Mouse (Mus musculus) stomach, embryonic 15.5 days (tissue): ENCODE data around the gene Hmgb1. TPM values are rescaled to one million over a fixed set of nuclear protein-coding genes. Genes with fewer than 3 reads are reported as not detected.

ENCODE experiments used
- ATAC-seq: fragments of 200-750 bp; cut with Nextera tagmentation; 2 replicates; pipeline ENCODE4 v1.8.0; 2017; ENCODE audit warnings: low read depth, moderate number of reproducible peaks, moderate TSS enrichment; ENCODE audit not compliant: insufficient read depth, low FRiP score
- H3K27ac ChIP-seq: fragments of 300-500 bp; sonication (generic); 2 replicates; pipeline ENCODE4 v1.5.1; 2015; ENCODE audit warnings: mild to moderate bottlenecking, inconsistent platforms
- H3K27me3 ChIP-seq: fragments of 300-500 bp; sonication (generic); replicated peaks from 2 replicates; pipeline ENCODE4 v1.6.1; 2015; ENCODE audit warnings: inconsistent platforms
- H3K36me3 ChIP-seq: fragments of 300-500 bp; sonication (generic); 2 replicates; pipeline ENCODE4 v1.6.1; 2015; ENCODE audit warnings: inconsistent platforms
- H3K4me1 ChIP-seq: fragments of 300-500 bp; sonication (generic); 2 replicates; pipeline ENCODE4 v1.6.1; 2015; ENCODE audit warnings: inconsistent platforms
- H3K4me2 ChIP-seq: fragments of 300-500 bp; sonication (generic); 2 replicates; pipeline ENCODE4 v1.6.1; 2015; ENCODE audit warnings: mild to moderate bottlenecking, inconsistent platforms
- H3K4me3 ChIP-seq: fragments of 300-500 bp; sonication (generic); replicated peaks from 2 replicates; pipeline ENCODE4 v1.5.1; 2015; ENCODE audit warnings: inconsistent platforms
- H3K9ac ChIP-seq: fragments of 300-500 bp; sonication (generic); 2 replicates; pipeline ENCODE4 v1.6.1; 2015; ENCODE audit warnings: inconsistent platforms
- H3K9me3 ChIP-seq: fragments of 300-500 bp; sonication (generic); 2 replicates; pipeline ENCODE4 v1.6.1; 2016; ENCODE audit warnings: inconsistent platforms
- WGBS: fragments of 180-500 bp; shearing (Covaris S2); methylation state at CpG from one replicate; pipeline ENCODE4 v1.1.7; 2015; 5-methylcytosine and 5-hydroxymethylcytosine counted together
- polyA plus RNA-seq: library from polyadenylated mRNA; unstranded; fragments of >200 nt; fragmentation: Nextera tagmentation; extraction: Ambion mirVana; gene quantifications from 2 replicates; pipeline ENCODE4 v1.2.1, GENCODE M21; 2015

Hmgb1 gene
- polyA plus RNA-seq, 1 experiment from 2014 or later, result 1,237 TPM

DNA sequence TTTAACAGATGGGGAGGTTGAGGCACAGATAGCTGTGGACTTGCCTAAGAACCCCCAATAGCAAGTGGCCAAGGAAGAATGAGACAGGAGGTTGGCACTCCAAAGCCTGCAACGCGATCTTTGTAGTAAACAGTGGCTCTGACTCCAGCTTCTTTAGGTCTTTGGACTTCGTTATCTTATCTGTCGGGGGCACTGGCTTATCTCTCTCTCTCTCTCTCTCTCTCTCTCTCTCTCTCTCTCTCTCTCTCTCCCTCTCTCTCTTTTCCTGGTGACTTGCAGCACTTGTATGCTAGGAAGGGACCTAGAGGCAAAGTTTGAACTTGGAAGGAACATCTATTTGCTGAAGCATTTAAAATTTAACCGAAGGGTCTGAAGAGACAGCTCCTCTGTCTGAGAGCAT, 155.9 kb downstream of the Hmgb1 start:
- no peaks in the 10 kb centered on the region for H3K9me3 ChIP-seq

GRCm38 (mm10) chr5:149027389-149027788, 156.9 kb downstream of the Hmgb1 start:
- no peaks in the 10 kb centered on the region for H3K9me3 ChIP-seq
- H3K27ac ChIP-seq, result no peak overlapping the region
- WGBS, result 76% methylated on average over 8 of the region's 8 CpGs
- no peak for ATAC-seq
- H3K9ac ChIP-seq, result no peak overlapping the region
- H3K36me3 ChIP-seq, result no peaks in the 10 kb centered on the region
- H3K4me3 ChIP-seq, result no peak overlapping the region
- H3K4me1 ChIP-seq, result peaks cover 18% of the 10 kb centered on the region
- H3K27me3 ChIP-seq, result no peaks in the 10 kb centered on the region
- no peak overlapping the region for H3K4me2 ChIP-seq

More for the DNA sequence above, 155.9 kb downstream of the Hmgb1 start:
- H3K27me3 ChIP-seq, result no peaks in the 10 kb centered on the region
- no peak overlapping the region for H3K4me2 ChIP-seq
- H3K36me3 ChIP-seq, result no peaks in the 10 kb centered on the region
- no peak overlapping the region for H3K4me3 ChIP-seq
- H3K4me1 ChIP-seq, result peaks cover 18% of the 10 kb centered on the region
- no peak overlapping the region for H3K9ac ChIP-seq
- H3K27ac ChIP-seq, result no peak overlapping the region
- no peak for ATAC-seq
- WGBS, result 40% methylated on average over 5 of the region's 5 CpGs

- Histone ChIP-seq H3K36me3 (no peaks in the 10 kb centered on the region), H3K4me3 (no peak overlapping the region), H3K4me2 (no peak overlapping the region), H3K9me3 (no peaks in the 10 kb centered on the region), H3K27me3 (no peaks in the 10 kb centered on the region), H3K4me1 (0 out of 2 replicates have a peak, but pooled peaks cover 3% of the 10 kb centered on the region), H3K27ac (no peak overlapping the region), H3K9ac (no peak overlapping the region)
- 40% methylated on average over 7 of the region's 7 CpGs for WGBS
- ATAC-seq, result no peak
Measured at GRCm38 (mm10) chr5:149021120-149021519, 163.2 kb downstream of the Hmgb1 start.

GRCm38 (mm10) chr5:149020681-149021062, 163.6 kb downstream of the Hmgb1 start:
- H3K9ac ChIP-seq, result no peak overlapping the region
- no peak for ATAC-seq
- no peaks in the 10 kb centered on the region for H3K9me3 ChIP-seq
- peak overlapping the region; percentile 22; the same call in 1 of the 2 replicates for H3K4me2 ChIP-seq
- 0 out of 2 replicates have a peak, but pooled peaks cover 3% of the 10 kb centered on the region for H3K4me1 ChIP-seq
- WGBS, result 65% methylated on average over 16 of the region's 16 CpGs
- H3K27ac ChIP-seq, result no peak overlapping the region
- H3K4me3 ChIP-seq, result no peak overlapping the region
- no peaks in the 10 kb centered on the region for H3K27me3 ChIP-seq
- no peaks in the 10 kb centered on the region for H3K36me3 ChIP-seq

- H3K9ac ChIP-seq, result no peak overlapping the region
- H3K4me1 ChIP-seq, result 0 out of 2 replicates have a peak, but pooled peaks cover 3% of the 10 kb centered on the region
- WGBS, result 41% methylated on average over 18 of the region's 18 CpGs
- peak overlapping the region; percentile 22; the same call in 1 of the 2 replicates for H3K4me2 ChIP-seq
- no peaks in the 10 kb centered on the region for H3K36me3 ChIP-seq
- H3K27ac ChIP-seq, result no peak overlapping the region
- no peaks in the 10 kb centered on the region for H3K27me3 ChIP-seq
- H3K9me3 ChIP-seq, result no peaks in the 10 kb centered on the region
- no peak for ATAC-seq
- H3K4me3 ChIP-seq, result no peak overlapping the region
Measured at GRCm38 (mm10) chr5:149020059-149020680, 164.1 kb downstream of the Hmgb1 start.

DNA sequence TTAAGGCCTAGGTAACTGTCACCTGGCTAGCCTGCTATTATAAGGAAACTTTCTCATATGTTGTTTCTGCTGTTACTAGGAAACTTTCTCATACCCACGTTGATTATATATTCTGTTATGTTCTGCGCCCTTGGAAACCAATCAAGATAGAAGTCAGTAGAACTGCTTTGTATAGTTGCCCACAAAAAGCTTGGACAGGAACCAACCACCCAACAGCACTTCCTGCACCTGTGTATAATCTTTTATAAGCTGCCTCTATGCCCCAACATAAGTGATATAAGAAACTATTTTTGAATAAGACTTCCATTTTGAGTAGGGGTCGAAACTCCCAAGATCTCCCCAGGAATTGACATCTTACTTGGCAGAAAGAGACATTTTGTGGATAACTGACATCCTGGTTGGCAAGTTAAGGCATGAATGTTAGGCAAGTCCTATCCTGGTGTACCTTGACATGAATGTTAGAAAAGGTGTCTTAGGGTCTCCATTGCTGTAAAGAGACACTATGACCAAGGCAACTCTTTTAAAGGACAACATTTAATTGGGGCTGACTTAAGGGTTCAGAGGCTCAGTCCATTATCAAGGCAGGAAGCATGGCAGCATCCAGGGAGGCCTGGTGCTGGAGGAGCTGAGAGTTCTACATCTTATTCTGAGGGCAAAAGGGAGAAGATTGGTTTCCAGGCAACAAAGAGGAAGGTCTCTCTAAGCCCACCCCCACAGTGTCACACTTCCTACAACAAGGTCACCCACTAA, 166.4 kb downstream of the Hmgb1 start:
- no peaks in the 10 kb centered on the region for H3K9me3 ChIP-seq
- 75% methylated on average over 3 of the region's 3 CpGs for WGBS
- H3K4me3 ChIP-seq, result no peak overlapping the region
- H3K9ac ChIP-seq, result no peak overlapping the region
- H3K4me2 ChIP-seq, result no peak overlapping the region
- no peak for ATAC-seq
- no peaks in the 10 kb centered on the region for H3K27me3 ChIP-seq
- no peaks in the 10 kb centered on the region for H3K36me3 ChIP-seq
- H3K27ac ChIP-seq, result no peak overlapping the region
- H3K4me1 ChIP-seq, result 0 out of 2 replicates have a peak, but pooled peaks cover 12% of the 10 kb centered on the region

DNA sequence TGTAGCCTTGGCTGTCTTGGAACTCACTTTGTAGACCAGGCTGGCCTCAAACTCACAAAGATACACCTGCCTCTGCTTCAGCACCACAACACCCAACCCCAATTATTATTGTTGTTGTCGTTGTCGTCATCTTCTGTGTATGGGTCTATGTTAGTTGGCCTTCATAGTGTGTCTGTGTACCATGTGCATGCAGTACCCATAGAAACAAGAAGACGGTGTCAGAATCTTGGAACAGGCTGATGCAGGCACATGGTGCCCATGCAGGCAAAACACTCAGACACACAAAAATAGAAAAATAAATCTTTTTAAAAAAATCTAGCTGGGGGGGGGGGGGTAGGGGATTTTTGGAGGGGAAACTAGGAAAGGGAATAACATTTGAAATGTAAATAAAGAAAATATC, 167.1 kb downstream of the Hmgb1 start:
- Histone ChIP-seq H3K36me3 (no peaks in the 10 kb centered on the region), H3K4me1 (0 out of 2 replicates have a peak, but pooled peaks cover 12% of the 10 kb centered on the region), H3K9ac (no peak overlapping the region), H3K27ac (no peak overlapping the region), H3K27me3 (no peaks in the 10 kb centered on the region), H3K9me3 (no peaks in the 10 kb centered on the region), H3K4me2 (no peak overlapping the region), H3K4me3 (no peak overlapping the region)
- 96% methylated on average over 3 of the region's 3 CpGs for WGBS
- ATAC-seq, result no peak

DNA sequence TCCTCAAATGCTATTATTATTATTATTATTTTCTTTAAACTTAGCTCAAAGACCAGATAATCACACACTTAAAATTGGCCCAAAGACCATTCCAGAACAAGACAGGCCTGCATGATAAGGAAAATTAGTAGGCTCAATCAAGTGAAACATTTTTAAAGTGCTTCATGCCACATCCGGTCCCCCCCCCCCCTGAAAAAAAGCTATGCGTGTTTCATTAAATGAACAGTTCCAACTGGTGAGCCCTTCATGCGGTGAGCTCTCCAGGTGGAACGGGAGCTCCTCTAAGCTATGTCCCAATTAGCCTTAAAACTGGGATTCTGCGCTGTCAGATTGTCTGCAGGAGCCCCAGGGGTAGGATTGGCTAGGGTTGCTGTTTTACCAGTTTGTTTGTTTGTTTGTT, 168.0 kb downstream of the Hmgb1 start:
- no peak overlapping the region for H3K4me3 ChIP-seq
- no peak for ATAC-seq
- peak overlapping the region; percentile 91 for H3K4me2 ChIP-seq
- H3K4me1 ChIP-seq, result 0 out of 2 replicates have a peak, but pooled peaks cover 12% of the 10 kb centered on the region
- H3K9me3 ChIP-seq, result no peaks in the 10 kb centered on the region
- H3K9ac ChIP-seq, result no peak overlapping the region
- WGBS, result 67% methylated on average over 5 of the region's 5 CpGs
- no peaks in the 10 kb centered on the region for H3K36me3 ChIP-seq
- no peaks in the 10 kb centered on the region for H3K27me3 ChIP-seq
- no peak overlapping the region for H3K27ac ChIP-seq

GRCm38 (mm10) chr5:149015335-149016201, 168.7 kb downstream of the Hmgb1 start:
- Histone ChIP-seq H3K4me1 (0 out of 2 replicates have a peak, but pooled peaks cover 12% of the 10 kb centered on the region), H3K36me3 (no peaks in the 10 kb centered on the region), H3K9me3 (no peaks in the 10 kb centered on the region), H3K27me3 (no peaks in the 10 kb centered on the region), H3K4me2 (peak overlapping the region; percentile 91), H3K27ac (peak overlapping the region; percentile 67), H3K9ac (peak overlapping the region; percentile 62), H3K4me3 (peak overlapping the region; percentile 55)
- peak; percentile 73 for ATAC-seq
- 2% methylated on average over 35 of the region's 37 CpGs for WGBS

DNA sequence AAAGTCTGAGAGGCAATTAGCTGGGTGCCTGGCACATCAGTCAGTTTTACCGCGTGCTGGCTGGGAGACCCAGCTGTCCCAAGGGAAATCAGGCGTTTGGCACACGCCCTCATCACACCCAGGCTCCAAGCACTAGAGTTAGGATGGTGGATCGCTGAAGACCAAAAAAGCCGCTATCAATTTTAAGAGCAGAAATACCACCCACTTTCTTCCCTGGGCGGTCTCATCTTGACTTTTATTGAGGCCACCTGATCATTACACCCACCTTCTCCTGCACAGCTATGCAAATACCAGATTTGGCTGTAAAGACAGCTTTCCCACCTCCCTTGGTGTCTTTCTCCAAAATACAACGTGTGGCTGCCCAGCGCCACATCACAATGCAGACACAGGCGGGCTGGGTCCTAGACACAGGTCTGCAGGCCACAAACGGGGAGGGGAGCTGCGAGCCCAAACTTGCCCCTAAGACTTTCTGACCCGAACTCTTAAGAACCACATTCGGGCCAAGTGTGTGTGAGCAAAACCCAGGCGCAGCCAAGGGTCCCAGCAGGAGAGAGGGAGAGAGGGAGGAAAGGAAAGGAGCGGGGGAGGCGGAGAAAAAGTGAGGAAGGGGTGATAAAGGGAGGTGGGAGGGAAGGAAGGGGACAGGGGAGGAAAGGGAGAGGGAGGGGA, 169.6 kb downstream of the Hmgb1 start:
- no peak overlapping the region for H3K9ac ChIP-seq
- no peaks in the 10 kb centered on the region for H3K27me3 ChIP-seq
- H3K9me3 ChIP-seq, result no peaks in the 10 kb centered on the region
- peak overlapping the region; percentile 91 for H3K4me2 ChIP-seq
- no peaks in the 10 kb centered on the region for H3K36me3 ChIP-seq
- H3K4me3 ChIP-seq, result peak overlapping the region; percentile 55
- 0 out of 2 replicates have a peak, but pooled peaks cover 12% of the 10 kb centered on the region for H3K4me1 ChIP-seq
- no peak for ATAC-seq
- 30% methylated on average over 17 of the region's 17 CpGs for WGBS
- no peak overlapping the region; the same call in none of the 2 replicates for H3K27ac ChIP-seq

GRCm38 (mm10) chr5:149013817-149014508, 170.3 kb downstream of the Hmgb1 start:
- WGBS, result 77% methylated on average over 7 of the region's 7 CpGs
- H3K4me3 ChIP-seq, result no peak overlapping the region
- no peaks in the 10 kb centered on the region for H3K27me3 ChIP-seq
- H3K4me1 ChIP-seq, result 0 out of 2 replicates have a peak, but pooled peaks cover 12% of the 10 kb centered on the region
- H3K9ac ChIP-seq, result no peak overlapping the region
- ATAC-seq, result no peak
- no peaks in the 10 kb centered on the region for H3K9me3 ChIP-seq
- H3K36me3 ChIP-seq, result no peaks in the 10 kb centered on the region
- peak overlapping the region; percentile 91 for H3K4me2 ChIP-seq
- H3K27ac ChIP-seq, result no peak overlapping the region
